Mouse (Mus musculus): ENCODE results near the gene Fryl. TPM values are rescaled to one million over a fixed set of nuclear protein-coding genes. Genes with fewer than 3 reads are reported as not detected.

The Fryl gene
- polyA plus RNA-seq, 1 experiment from 2014 or later = 53.2 TPM

GRCm38 (mm10) chr5:73176294-73176693, 80.1 kb downstream of the Fryl start:
- no peaks in the 10 kb centered on the region for H3K36me3 ChIP-seq (ENCODE audit: control insufficient read depth, insufficient read depth, low read length)
- 63% methylated on average over 4 of the region's 4 CpGs for WGBS
- no peaks in the 10 kb centered on the region for H3K9me3 ChIP-seq (ENCODE audit: control insufficient read depth, low read length)
- ATAC-seq (ENCODE audit: low FRiP score) = no peak
- no peaks in the 10 kb centered on the region for H3K27me3 ChIP-seq (ENCODE audit: control insufficient read depth, insufficient read depth, low read length)
- no peak overlapping the region for H3K4me2 ChIP-seq (replicated peaks; ENCODE audit: low read depth, low read length)
- no peak overlapping the region for H3K4me3 ChIP-seq (ENCODE audit: low read depth, low read length)
- no peaks in the 10 kb centered on the region for H3K4me1 ChIP-seq (replicated peaks; ENCODE audit: control insufficient read depth, insufficient read depth, low read length)
- no peak overlapping the region for H3K27ac ChIP-seq (ENCODE audit: low read depth, low read length)
- no peak overlapping the region for H3K9ac ChIP-seq (ENCODE audit: low read depth, low read length)
- DNase-seq (ENCODE audit: low spot score) = no peak

- no peaks in the 10 kb centered on the region for H3K9me3 ChIP-seq (ENCODE audit: control insufficient read depth, low read length)
- H3K9ac ChIP-seq (ENCODE audit: low read depth, low read length) = no peak overlapping the region
- ATAC-seq (ENCODE audit: low FRiP score) = no peak
- no peak overlapping the region for H3K4me2 ChIP-seq (replicated peaks; ENCODE audit: low read depth, low read length)
- DNase-seq (ENCODE audit: low spot score) = no peak
- H3K4me1 ChIP-seq (replicated peaks; ENCODE audit: control insufficient read depth, insufficient read depth, low read length) = no peaks in the 10 kb centered on the region
- 87% methylated on average over 12 of the region's 12 CpGs for WGBS
- no peak overlapping the region for H3K4me3 ChIP-seq (ENCODE audit: low read depth, low read length)
- H3K36me3 ChIP-seq (ENCODE audit: control insufficient read depth, insufficient read depth, low read length) = no peaks in the 10 kb centered on the region
- no peaks in the 10 kb centered on the region for H3K27me3 ChIP-seq (ENCODE audit: control insufficient read depth, insufficient read depth, low read length)
- no peak overlapping the region for H3K27ac ChIP-seq (ENCODE audit: low read depth, low read length)
Observed at GRCm38 (mm10) chr5:73175377-73176147, 80.9 kb downstream of the Fryl start.

GRCm38 (mm10) chr5:73171876-73172480, 84.4 kb downstream of the Fryl start:
- H3K4me2 ChIP-seq (replicated peaks; ENCODE audit: low read depth, low read length) = no peak overlapping the region
- WGBS = 69% methylated on average over 12 of the region's 12 CpGs
- H3K4me3 ChIP-seq (ENCODE audit: low read depth, low read length) = no peak overlapping the region
- no peak overlapping the region for H3K27ac ChIP-seq (ENCODE audit: low read depth, low read length)
- no peak overlapping the region for H3K9ac ChIP-seq (ENCODE audit: low read depth, low read length)
- DNase-seq (ENCODE audit: low spot score) (no peak), ATAC-seq (ENCODE audit: low FRiP score) (no peak)
- H3K9me3 ChIP-seq (ENCODE audit: control insufficient read depth, low read length) = no peaks in the 10 kb centered on the region
- no peaks in the 10 kb centered on the region for H3K36me3 ChIP-seq (ENCODE audit: control insufficient read depth, insufficient read depth, low read length)
- no peaks in the 10 kb centered on the region for H3K27me3 ChIP-seq (ENCODE audit: control insufficient read depth, insufficient read depth, low read length)
- H3K4me1 ChIP-seq (replicated peaks; ENCODE audit: control insufficient read depth, insufficient read depth, low read length) = peaks cover 2% of the 10 kb centered on the region; the same call in 1 of the 2 replicates

GRCm38 (mm10) chr5:73171203-73171602, 85.2 kb downstream of the Fryl start:
- H3K4me2 ChIP-seq (replicated peaks; ENCODE audit: low read depth, low read length) = no peak overlapping the region
- H3K4me3 ChIP-seq (ENCODE audit: low read depth, low read length) = no peak overlapping the region
- DNase-seq (ENCODE audit: low spot score) (no peak), ATAC-seq (ENCODE audit: low FRiP score) (no peak)
- peaks cover 2% of the 10 kb centered on the region; the same call in 1 of the 2 replicates for H3K4me1 ChIP-seq (replicated peaks; ENCODE audit: control insufficient read depth, insufficient read depth, low read length)
- H3K27ac ChIP-seq (ENCODE audit: low read depth, low read length) = no peak overlapping the region
- no peaks in the 10 kb centered on the region for H3K27me3 ChIP-seq (ENCODE audit: control insufficient read depth, insufficient read depth, low read length)
- WGBS = 39% methylated on average over 1 of the region's 1 CpGs
- no peaks in the 10 kb centered on the region for H3K36me3 ChIP-seq (ENCODE audit: control insufficient read depth, insufficient read depth, low read length)
- no peak overlapping the region for H3K9ac ChIP-seq (ENCODE audit: low read depth, low read length)
- H3K9me3 ChIP-seq (ENCODE audit: control insufficient read depth, low read length) = no peaks in the 10 kb centered on the region

GRCm38 (mm10) chr5:73168769-73169272, 87.6 kb downstream of the Fryl start:
- no peaks in the 10 kb centered on the region for H3K36me3 ChIP-seq (ENCODE audit: control insufficient read depth, insufficient read depth, low read length)
- H3K4me1 ChIP-seq (replicated peaks; ENCODE audit: control insufficient read depth, insufficient read depth, low read length) = peaks cover 2% of the 10 kb centered on the region; the same call in 1 of the 2 replicates
- H3K4me2 ChIP-seq (replicated peaks; ENCODE audit: low read depth, low read length) = no peak overlapping the region
- ATAC-seq (ENCODE audit: low FRiP score) (peak; percentile 27; the same call in 1 of the 2 replicates), DNase-seq (ENCODE audit: low spot score) (no peak)
- no peak overlapping the region for H3K4me3 ChIP-seq (ENCODE audit: low read depth, low read length)
- 52% methylated on average over 5 of the region's 5 CpGs for WGBS
- H3K9ac ChIP-seq (ENCODE audit: low read depth, low read length) = no peak overlapping the region
- H3K27ac ChIP-seq (ENCODE audit: low read depth, low read length) = no peak overlapping the region
- no peaks in the 10 kb centered on the region for H3K27me3 ChIP-seq (ENCODE audit: control insufficient read depth, insufficient read depth, low read length)
- no peaks in the 10 kb centered on the region for H3K9me3 ChIP-seq (ENCODE audit: control insufficient read depth, low read length)

GRCm38 (mm10) chr5:73167976-73168768, 88.2 kb downstream of the Fryl start:
- no peak overlapping the region for H3K9ac ChIP-seq (ENCODE audit: low read depth, low read length)
- WGBS = 79% methylated on average over 18 of the region's 18 CpGs
- no peak overlapping the region for H3K4me2 ChIP-seq (replicated peaks; ENCODE audit: low read depth, low read length)
- ATAC-seq (ENCODE audit: low FRiP score) (no peak), DNase-seq (ENCODE audit: low spot score) (no peak)
- H3K4me1 ChIP-seq (replicated peaks; ENCODE audit: control insufficient read depth, insufficient read depth, low read length) = peaks cover 2% of the 10 kb centered on the region; the same call in 1 of the 2 replicates
- H3K4me3 ChIP-seq (ENCODE audit: low read depth, low read length) = no peak overlapping the region
- no peak overlapping the region for H3K27ac ChIP-seq (ENCODE audit: low read depth, low read length)
- H3K36me3 ChIP-seq (ENCODE audit: control insufficient read depth, insufficient read depth, low read length) = no peaks in the 10 kb centered on the region
- H3K27me3 ChIP-seq (ENCODE audit: control insufficient read depth, insufficient read depth, low read length) = no peaks in the 10 kb centered on the region
- no peaks in the 10 kb centered on the region for H3K9me3 ChIP-seq (ENCODE audit: control insufficient read depth, low read length)

- WGBS = 25% methylated on average over 6 of the region's 6 CpGs
Observed at GRCm38 (mm10) chr5:73163970-73164369, 92.4 kb downstream of the Fryl start.

GRCm38 (mm10) chr5:73162492-73162891, 93.9 kb downstream of the Fryl start:
- WGBS = 87% methylated on average over 2 of the region's 2 CpGs
- H3K4me3 ChIP-seq (ENCODE audit: low read depth, low read length) = no peak overlapping the region
- no peak overlapping the region for H3K27ac ChIP-seq (ENCODE audit: low read depth, low read length)
- ATAC-seq (ENCODE audit: low FRiP score) = no peak
- no peak for DNase-seq (ENCODE audit: low spot score)
- no peaks in the 10 kb centered on the region for H3K36me3 ChIP-seq (ENCODE audit: control insufficient read depth, insufficient read depth, low read length)
- H3K9me3 ChIP-seq (ENCODE audit: control insufficient read depth, low read length) = no peaks in the 10 kb centered on the region
- H3K4me1 ChIP-seq (replicated peaks; ENCODE audit: control insufficient read depth, insufficient read depth, low read length) = no peaks in the 10 kb centered on the region
- no peak overlapping the region for H3K4me2 ChIP-seq (replicated peaks; ENCODE audit: low read depth, low read length)
- H3K27me3 ChIP-seq (ENCODE audit: control insufficient read depth, insufficient read depth, low read length) = no peaks in the 10 kb centered on the region
- no peak overlapping the region for H3K9ac ChIP-seq (ENCODE audit: low read depth, low read length)

More at GRCm38 (mm10) chr5:73163970-73164369, 92.4 kb downstream of the Fryl start:
- ATAC-seq (ENCODE audit: low FRiP score) = peak; percentile 40; the same call in 1 of the 2 replicates
- Histone ChIP-seq H3K9ac (ENCODE audit: low read depth, low read length) (no peak overlapping the region), H3K27ac (ENCODE audit: low read depth, low read length) (0 out of 2 replicates have a peak overlapping the region, but pooled peaks have one; percentile 6), H3K36me3 (ENCODE audit: control insufficient read depth, insufficient read depth, low read length) (no peaks in the 10 kb centered on the region), H3K4me3 (ENCODE audit: low read depth, low read length) (no peak overlapping the region), H3K9me3 (ENCODE audit: control insufficient read depth, low read length) (no peaks in the 10 kb centered on the region), H3K4me2 (replicated peaks; ENCODE audit: low read depth, low read length) (no peak overlapping the region), H3K27me3 (ENCODE audit: control insufficient read depth, insufficient read depth, low read length) (no peaks in the 10 kb centered on the region), H3K4me1 (replicated peaks; ENCODE audit: control insufficient read depth, insufficient read depth, low read length) (peaks cover 2% of the 10 kb centered on the region; the same call in 1 of the 2 replicates)
- peak; percentile 37 for DNase-seq (ENCODE audit: low spot score)
